Mouse (Mus musculus) thymus, adult 2 months (tissue): ENCODE measurements around the gene Myl3. TPM values are rescaled to one million over a fixed set of nuclear protein-coding genes. Genes with fewer than 3 reads are reported as not detected.

Experiments used
- DNase-seq: peaks from one replicate; pipeline ENCODE4 v3.0.0; 2021
- H3K27ac ChIP-seq: fragments of 200-500 bp; 2 replicates; pipeline ENCODE4 v1.5.1; 2012; ENCODE audit warnings: low read length, control low read depth; ENCODE audit not compliant: control insufficient read depth, insufficient read depth
- H3K27me3 ChIP-seq: fragments of 200-500 bp; 2 replicates; pipeline ENCODE4 v1.6.1; 2012; ENCODE audit warnings: mild to moderate bottlenecking, low read length, moderate library complexity, mixed read lengths; ENCODE audit not compliant: control insufficient read depth, insufficient read depth
- H3K36me3 ChIP-seq: fragments of 200-500 bp; 2 replicates; pipeline ENCODE4 v1.6.1; 2012; ENCODE audit warnings: mild to moderate bottlenecking, low read length, moderate library complexity; ENCODE audit not compliant: control insufficient read depth, insufficient read depth
- H3K4me1 ChIP-seq: fragments of 200-500 bp; replicated peaks from 2 replicates; pipeline ENCODE4 v1.6.1; 2012; ENCODE audit warnings: low read length; ENCODE audit not compliant: control insufficient read depth, insufficient read depth
- H3K4me3 ChIP-seq: fragments of 200-500 bp; 2 replicates; pipeline ENCODE4 v1.5.1; 2012; ENCODE audit warnings: mild to moderate bottlenecking, low read length, control low read depth, moderate library complexity; ENCODE audit not compliant: control insufficient read depth, insufficient read depth
- CTCF ChIP-seq: fragments of 200-500 bp; IDR thresholded peaks from 2 replicates; pipeline ENCODE4 v1.5.1; 2012; ENCODE audit warnings: mild to moderate bottlenecking, control low read depth, low read length, moderate library complexity, borderline replicate concordance; ENCODE audit not compliant: control insufficient read depth, poor library complexity, insufficient read depth; ENCODE audit errors: extremely low read depth
- POLR2A ChIP-seq: fragments of 200-500 bp; IDR thresholded peaks from 2 replicates; pipeline ENCODE4 v1.6.1; 2012; ENCODE audit warnings: mild to moderate bottlenecking, low read length, control low read depth, moderate library complexity; ENCODE audit not compliant: control insufficient read depth, poor library complexity, insufficient read depth; ENCODE audit errors: extremely low read depth
- WGBS: fragments of 180-500 bp; shearing (Covaris S2); methylation state at CpG from one replicate; pipeline ENCODE4 v1.1.7; 2018; 5-methylcytosine and 5-hydroxymethylcytosine counted together
- polyA plus RNA-seq: library from polyadenylated mRNA; depleted of rRNA; stranded (reverse); fragments of >200 nt; gene quantifications from 2 replicates; pipeline ENCODE4 v1.2.3, GENCODE M21; 2012

The Myl3 gene
- polyA plus RNA-seq, 1 experiment: 293 TPM

DNA sequence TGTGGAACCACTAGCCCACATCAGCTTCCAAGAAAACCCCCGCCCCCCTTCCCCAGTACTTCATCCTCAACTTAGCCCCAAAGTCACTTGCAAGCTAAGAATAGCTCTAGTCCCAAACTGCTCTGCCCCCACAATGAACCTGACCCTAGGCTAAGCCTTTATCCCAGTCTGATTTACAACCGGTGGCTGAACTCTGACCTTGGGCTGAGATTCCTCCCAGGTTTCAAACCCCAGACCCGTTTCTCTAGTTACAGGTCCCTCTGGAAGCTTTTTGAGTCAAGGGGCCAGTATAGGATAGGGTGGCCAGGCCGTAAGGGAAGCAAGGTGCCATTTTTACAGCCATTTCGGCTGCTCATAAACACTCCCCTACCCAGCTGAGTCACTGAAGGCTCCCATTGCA, 4.6 kb downstream of the Myl3 start:
- Histone ChIP-seq H3K27me3 (peaks cover 15% of the 10 kb centered on the region), H3K27ac (no peak overlapping the region), H3K4me3 (no peak overlapping the region), H3K36me3 (no peaks in the 10 kb centered on the region), H3K4me1 (peaks cover 2% of the 10 kb centered on the region; the same call in 1 of the 2 replicates)
- TF ChIP-seq CTCF (no peak), POLR2A (no peak)
- DNase-seq: no peak
- WGBS: 81% methylated on average over 5 of the region's 5 CpGs

DNA sequence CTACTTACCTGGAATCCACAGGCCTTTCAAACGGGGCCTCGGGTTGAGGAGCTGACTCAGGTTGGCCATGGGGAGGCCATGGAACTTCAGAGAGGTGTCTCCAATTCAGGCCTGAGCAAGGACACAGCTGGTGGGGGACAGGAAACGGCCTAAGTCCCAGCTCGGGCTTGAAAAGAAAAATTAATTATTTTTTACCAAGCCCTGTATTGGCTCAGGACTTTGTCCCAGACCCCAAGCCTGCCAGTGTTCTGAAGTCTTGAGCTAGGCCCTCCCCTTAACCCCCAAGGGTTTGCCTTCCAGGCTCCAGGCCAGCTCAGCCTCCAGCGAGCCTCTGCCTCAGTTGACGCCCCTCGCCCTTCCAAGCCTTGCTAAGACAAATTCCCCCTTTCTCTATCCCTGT, 5.3 kb downstream of the Myl3 start, which contains the start of gene Pth1r:
Pth1r (minus strand) TSS at position 185 of the 400 bp plus-strand sequence.
- WGBS: 91% methylated on average over 7 of the region's 7 CpGs
- TF ChIP-seq POLR2A: no peak
- no peak for TF ChIP-seq CTCF
- peaks cover 11% of the 10 kb centered on the region for H3K27me3 ChIP-seq
- no peak within 1 kb of the TSS for H3K27ac ChIP-seq
- H3K4me3 ChIP-seq: no peak within 1 kb of the TSS
- peaks cover 2% of the 10 kb centered on the region; the same call in 1 of the 2 replicates for H3K4me1 ChIP-seq
- H3K36me3 ChIP-seq: no peaks in the 10 kb centered on the region
- DNase-seq: no peak

DNA sequence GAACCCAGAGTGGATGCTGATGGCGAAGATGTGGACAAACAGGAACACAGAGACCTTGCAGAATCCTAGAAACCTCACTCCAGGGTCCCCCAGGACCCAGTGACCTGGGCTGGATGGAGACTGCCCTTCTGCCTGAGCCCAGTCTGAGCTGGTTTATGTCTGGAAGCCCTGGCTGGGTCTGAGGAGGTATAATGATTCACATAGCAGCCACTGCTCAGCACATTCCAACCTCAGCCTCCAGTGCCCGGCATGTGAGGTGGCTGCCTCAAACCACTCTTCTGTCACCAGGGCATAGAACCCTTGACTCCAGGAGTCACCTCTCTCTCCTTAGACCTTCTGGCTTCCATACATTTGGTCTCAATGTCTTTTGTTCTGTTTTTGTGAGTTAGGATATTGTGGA, 6.8 kb downstream of the Myl3 start:
- Histone ChIP-seq H3K27ac (no peak overlapping the region), H3K4me1 (no peaks in the 10 kb centered on the region), H3K36me3 (no peaks in the 10 kb centered on the region), H3K27me3 (peaks cover 8% of the 10 kb centered on the region), H3K4me3 (no peak overlapping the region)
- 83% methylated on average over 2 of the region's 2 CpGs for WGBS
- no peak for TF ChIP-seq CTCF
- TF ChIP-seq POLR2A: no peak
- no peak for DNase-seq

DNA sequence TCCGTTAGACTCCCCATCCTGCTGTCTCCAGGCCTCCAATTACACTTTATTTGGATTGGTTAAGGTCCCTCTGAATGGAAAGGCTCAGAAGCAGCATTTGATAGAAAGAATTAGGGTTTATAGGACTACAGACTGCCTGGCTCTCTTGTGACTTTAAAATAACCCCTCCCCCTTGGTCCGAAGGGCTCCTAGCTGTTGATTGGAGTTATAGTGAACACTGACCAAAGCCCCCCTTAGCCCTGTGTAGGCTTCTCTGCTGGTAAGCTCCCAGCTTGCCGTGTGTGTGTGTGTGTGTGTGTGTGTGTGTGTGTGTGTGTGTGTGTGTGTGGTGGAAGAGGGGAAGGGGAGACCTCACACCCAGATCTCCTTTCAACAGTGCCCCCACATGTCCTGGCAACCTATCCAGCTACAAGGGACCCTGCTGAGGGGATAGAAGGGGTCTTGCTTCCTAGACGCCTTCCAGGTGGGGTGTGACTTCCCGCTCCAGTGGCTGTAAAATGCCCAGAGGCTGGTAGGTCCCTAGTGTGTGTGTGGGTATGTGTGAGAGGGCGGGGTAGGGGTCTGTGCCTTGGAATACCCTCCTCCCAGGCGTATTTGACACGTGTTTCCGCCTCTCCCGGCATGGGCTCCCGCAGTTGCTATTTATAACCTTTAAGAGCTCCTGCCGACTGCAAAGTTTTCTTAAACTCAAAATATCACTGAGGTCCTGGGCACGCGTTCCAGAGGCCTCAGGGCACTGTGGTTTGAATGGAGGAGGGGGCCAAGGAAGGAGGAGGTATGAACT, 8.9 kb downstream of the Myl3 start:
- H3K27ac ChIP-seq: no peak overlapping the region
- H3K4me3 ChIP-seq: no peak overlapping the region
- 61% methylated on average over 14 of the region's 14 CpGs for WGBS
- H3K4me1 ChIP-seq: no peaks in the 10 kb centered on the region
- DNase-seq: no peak
- no peaks in the 10 kb centered on the region for H3K36me3 ChIP-seq
- TF ChIP-seq CTCF (no peak), POLR2A (no peak)
- no peaks in the 10 kb centered on the region for H3K27me3 ChIP-seq

DNA sequence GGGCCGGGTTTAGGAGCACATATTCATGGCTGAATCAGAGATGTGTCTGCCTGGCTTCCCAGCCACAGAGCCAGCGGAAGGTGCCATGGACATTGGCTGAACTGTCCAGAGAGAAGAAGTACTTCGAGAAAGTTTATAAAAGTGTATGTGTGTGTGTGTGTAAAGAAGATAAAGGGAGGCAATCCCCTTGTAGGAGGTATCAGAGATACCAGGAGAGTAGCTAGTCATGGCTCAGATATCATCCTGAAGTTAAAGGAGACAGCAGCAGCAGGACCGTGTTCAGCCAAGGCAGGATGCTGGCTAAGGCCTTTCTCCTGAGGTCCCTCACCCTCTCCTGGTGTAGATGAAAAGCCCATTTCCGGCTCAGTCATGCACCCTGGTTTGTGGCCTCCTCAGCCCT, 9.8 kb downstream of the Myl3 start:
- Histone ChIP-seq H3K27me3 (no peaks in the 10 kb centered on the region), H3K36me3 (no peaks in the 10 kb centered on the region), H3K4me3 (no peak overlapping the region), H3K27ac (no peak overlapping the region), H3K4me1 (no peaks in the 10 kb centered on the region)
- 79% methylated on average over 5 of the region's 5 CpGs for WGBS
- TF ChIP-seq POLR2A (no peak), CTCF (no peak)
- no peak for DNase-seq

DNA sequence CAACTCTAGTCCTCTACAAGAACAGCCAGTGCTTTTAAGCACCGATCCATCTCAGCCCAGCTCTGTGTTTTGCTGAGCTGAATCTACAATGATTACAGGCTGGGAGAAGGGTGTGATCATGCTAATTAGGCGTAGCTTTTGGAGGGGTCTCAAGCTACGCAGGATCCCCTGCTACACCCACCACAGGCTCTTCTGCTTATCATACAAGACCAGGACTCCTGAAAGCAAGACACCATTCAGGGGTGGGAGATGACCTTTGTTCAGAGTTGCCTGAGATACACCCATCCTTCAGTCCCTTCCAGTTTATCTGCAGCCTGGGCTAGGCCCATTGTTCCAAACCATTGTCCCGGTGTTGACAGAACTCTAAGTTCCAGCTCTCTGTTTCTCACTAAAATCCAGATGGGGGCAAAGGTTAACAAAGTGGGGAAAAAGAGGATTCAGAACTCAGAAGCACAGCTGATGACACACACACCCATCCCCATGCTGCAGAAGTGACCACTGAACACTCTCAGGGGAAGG, 11.3 kb downstream of the Myl3 start:
- H3K27ac ChIP-seq: no peak overlapping the region
- H3K36me3 ChIP-seq: no peaks in the 10 kb centered on the region
- no peaks in the 10 kb centered on the region for H3K27me3 ChIP-seq
- H3K4me1 ChIP-seq: no peaks in the 10 kb centered on the region
- 98% methylated on average over 4 of the region's 4 CpGs for WGBS
- TF ChIP-seq CTCF (no peak), POLR2A (no peak)
- no peak for DNase-seq
- H3K4me3 ChIP-seq: no peak overlapping the region
